Mouse (Mus musculus): ENCODE results near the gene Ecd.
A peak's percentile ranks its signal among the peaks of the same experiment; 100 is the strongest.
"Not testable (repeated sequence)": the region's sequence is repeated elsewhere in the genome, so short reads cannot be mapped to it uniquely, and the experiment has no call there.

The Ecd gene

DNA sequence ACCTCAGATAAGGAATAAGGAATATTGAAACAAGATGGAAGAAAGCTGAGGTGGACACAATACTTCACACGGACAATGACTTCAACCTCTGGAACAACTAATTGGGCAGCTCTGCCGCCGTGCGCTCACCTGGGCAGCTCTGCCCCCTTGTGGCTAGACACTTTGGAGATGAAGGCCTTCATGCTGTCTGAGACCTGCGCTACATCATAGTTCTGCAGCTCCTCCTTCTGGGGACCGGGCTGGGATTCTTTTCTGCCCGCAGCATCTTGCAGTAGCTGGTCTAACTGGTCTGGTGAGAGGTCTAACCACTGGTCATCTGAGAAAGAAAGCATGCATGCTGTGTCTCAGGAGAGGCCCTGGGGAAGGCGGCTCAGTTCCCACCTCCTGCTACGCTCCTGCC, 19.4 kb downstream of the Ecd start:
- peak in 1 of 2 experiments; percentile 40 for DNase-seq (ENCODE audit: inconsistent age in 2 of 2, low spot score in 1 of 2)

DNA sequence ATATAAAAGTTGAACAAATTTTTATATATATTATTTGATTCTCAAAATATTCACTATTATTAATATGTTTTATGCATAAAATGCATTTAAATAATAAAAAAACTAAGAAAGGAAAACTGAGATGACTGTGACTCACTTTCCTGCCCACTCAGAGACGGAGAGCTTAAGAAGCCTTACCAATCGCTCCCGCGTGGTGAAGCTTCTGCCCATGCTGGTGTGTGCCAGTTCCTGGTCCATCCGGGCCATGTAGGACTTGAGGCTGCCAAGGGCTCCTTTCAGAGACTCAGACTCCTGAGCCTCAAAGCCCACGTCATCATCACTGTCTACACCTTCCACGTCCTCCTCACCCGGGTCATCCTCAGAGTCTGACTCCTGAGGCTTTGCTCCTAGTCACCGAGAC, 23.7 kb downstream of the Ecd start:
- no peak for DNase-seq (ENCODE audit: inconsistent age in 2 of 2, low spot score in 1 of 2)

DNA sequence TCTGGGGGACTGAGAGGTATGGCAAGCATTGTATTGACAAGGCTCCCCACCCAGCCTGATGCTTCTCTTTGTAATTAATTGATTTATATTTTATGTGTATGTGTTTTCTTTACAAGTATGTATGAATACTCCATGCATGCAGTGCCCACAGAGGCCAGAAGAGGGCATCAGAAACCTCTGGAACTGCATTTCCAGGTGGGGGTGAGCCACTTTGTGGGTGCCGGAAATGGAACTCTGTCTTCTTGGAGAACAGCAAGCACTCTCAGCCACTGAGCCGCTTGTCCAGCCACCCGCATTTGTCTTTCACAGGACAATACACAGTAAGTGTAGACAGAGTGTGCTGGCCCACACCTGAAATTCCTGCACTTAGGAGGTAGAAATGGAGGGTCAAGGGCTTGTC, 28.5 kb downstream of the Ecd start:
- peak; percentile 40 to 80 for DNase-seq (ENCODE audit: inconsistent age in 2 of 2, low spot score in 1 of 2)

- no peak for DNase-seq (ENCODE audit: inconsistent age in 2 of 2, low spot score in 1 of 2)
Measured at GRCm38 (mm10) chr14:20315137-20315536, 32.8 kb downstream of the Ecd start.

- DNase-seq (ENCODE audit: inconsistent age in 2 of 2, low spot score in 1 of 2) = not testable (repeated sequence)
Measured at GRCm38 (mm10) chr14:20305085-20305484, 42.8 kb downstream of the Ecd start.

DNA sequence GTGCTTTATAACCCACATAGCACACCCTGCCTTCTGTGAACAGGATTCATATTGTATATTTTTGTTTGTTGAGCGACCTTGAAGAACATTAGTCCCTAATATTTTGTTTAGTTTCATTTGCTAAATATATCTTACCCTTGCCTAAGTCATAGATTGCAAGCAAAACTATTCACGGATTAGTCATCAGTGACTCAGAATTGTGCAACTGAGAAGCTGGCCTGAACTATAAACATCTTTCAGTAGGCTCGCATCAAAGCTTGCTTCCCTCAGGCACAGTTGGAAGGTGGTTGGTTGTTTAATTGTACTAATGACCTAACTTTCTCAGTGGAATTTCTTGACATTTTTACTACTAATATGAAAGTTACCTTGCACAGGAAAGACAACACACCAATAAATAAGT, 49.8 kb downstream of the Ecd start:
- DNase-seq (ENCODE audit: inconsistent age in 2 of 2, low spot score in 1 of 2) = peak; percentile 41 to 87

DNA sequence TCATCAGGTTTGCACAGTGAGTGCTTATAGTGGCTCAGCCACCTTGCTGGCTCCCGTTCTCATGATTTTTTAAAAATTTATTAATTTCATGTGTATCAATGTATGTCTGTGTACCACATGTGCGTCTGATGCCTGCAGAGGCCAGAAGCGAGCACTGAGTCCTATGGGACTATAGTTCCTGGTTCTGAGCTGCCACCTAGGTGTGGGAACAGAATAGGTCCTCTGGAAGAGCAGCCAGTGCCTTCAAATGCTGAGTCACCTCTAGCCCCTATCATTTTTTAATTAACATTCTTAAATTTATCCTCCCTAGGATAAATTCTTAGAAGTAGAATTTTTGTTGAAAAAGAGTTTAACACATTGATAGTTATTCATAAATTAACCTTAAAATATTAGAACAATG, 50.3 kb downstream of the Ecd start:
- DNase-seq (ENCODE audit: inconsistent age in 2 of 2, low spot score in 1 of 2) = peak in 1 of 2 experiments; percentile 32

GRCm38 (mm10) chr14:20294947-20295346, 53.0 kb downstream of the Ecd start:
- DNase-seq (ENCODE audit: inconsistent age in 2 of 2, low spot score in 1 of 2) = peak in 1 of 2 experiments; percentile 60

- DNase-seq (ENCODE audit: inconsistent age in 2 of 2, low spot score in 1 of 2) = peak; percentile 89 to 96
Measured at GRCm38 (mm10) chr14:20294117-20294892, 53.6 kb downstream of the Ecd start, which contains the start of gene Nudt13. Nudt13 (plus strand) TSS chr14:20294697.

- no peak for DNase-seq (ENCODE audit: inconsistent age in 2 of 2, low spot score in 1 of 2)
Measured at GRCm38 (mm10) chr14:20291391-20291790, 56.5 kb downstream of the Ecd start.
